Mouse (Mus musculus) myocyte (in vitro differentiated cells): ENCODE data around the gene Tle3. TPM values are rescaled to one million over a fixed set of nuclear protein-coding genes. Genes with fewer than 3 reads are reported as not detected.

ENCODE experiments used
- H3K27me3 ChIP-seq: one replicate; pipeline ENCODE4 v1.6.1; 2011; ENCODE audit not compliant: control insufficient read depth, insufficient read depth, insufficient read length
- H3K36me3 ChIP-seq: one replicate; pipeline ENCODE4 v1.6.1; 2011; ENCODE audit not compliant: control insufficient read depth, insufficient read depth
- H3K4me2 ChIP-seq: one replicate; pipeline ENCODE4 v1.6.1; 2011; ENCODE audit warnings: low read depth, control low read depth
- H3K4me3 ChIP-seq: one replicate; pipeline ENCODE4 v1.5.1; 2011; ENCODE audit warnings: mild to moderate bottlenecking, control low read depth, moderate library complexity
- H3K79me2 ChIP-seq: one replicate; pipeline ENCODE4 v1.6.1; 2011; ENCODE audit not compliant: control insufficient read depth, insufficient read depth
- H3ac ChIP-seq: one replicate; pipeline ENCODE4 v1.6.1; 2011; ENCODE audit not compliant: control insufficient read depth, insufficient read length
- CEBPB ChIP-seq: IDR thresholded peaks from 2 replicates; pipeline ENCODE4 v1.6.1; 2011; ENCODE audit warnings: mild to moderate bottlenecking, moderate library complexity; ENCODE audit not compliant: poor library complexity, insufficient read depth, severe bottlenecking
- E2F4 ChIP-seq: IDR thresholded peaks from one replicate; pipeline ENCODE4 v1.6.1; 2011; ENCODE audit warnings: mild to moderate bottlenecking, control low read depth, moderate library complexity; ENCODE audit not compliant: insufficient read depth
- MAX ChIP-seq: IDR thresholded peaks from one replicate; pipeline ENCODE4 v1.6.1; 2011; ENCODE audit warnings: low read depth, mild to moderate bottlenecking, control low read depth
- MYOD1 ChIP-seq, 3 experiments: IDR thresholded peaks; one replicate each; pipeline ENCODE4 v1.6.1; 2011; ENCODE audit warnings: control low read depth in 2 of 3, low read depth in 2 of 3, mild to moderate bottlenecking in 2 of 3, moderate library complexity in 1 of 3; ENCODE audit not compliant: insufficient read length in 2 of 3, control insufficient read depth in 1 of 3
- MYOG ChIP-seq, 3 experiments: IDR thresholded peaks; one replicate each; pipeline ENCODE4 v1.6.1; 2011; ENCODE audit warnings: control low read depth in 2 of 3, low read depth in 2 of 3, mild to moderate bottlenecking in 2 of 3; ENCODE audit not compliant: insufficient read length in 2 of 3, control insufficient read depth in 1 of 3, insufficient read depth in 1 of 3
- POLR2A ChIP-seq: IDR thresholded peaks from one replicate; pipeline ENCODE4 v1.6.1; 2011; ENCODE audit warnings: low read depth, mild to moderate bottlenecking, control low read depth, moderate library complexity; ENCODE audit not compliant: insufficient read length
- POLR2AphosphoS2 ChIP-seq: IDR thresholded peaks from one replicate; pipeline ENCODE4 v1.6.1; 2011; ENCODE audit warnings: low read depth, control low read depth; ENCODE audit not compliant: insufficient read length
- REST ChIP-seq: IDR thresholded peaks from one replicate; pipeline ENCODE4 v1.6.1; 2011; ENCODE audit warnings: mild to moderate bottlenecking, control low read depth, moderate library complexity; ENCODE audit not compliant: insufficient read depth, insufficient read length
- SRF ChIP-seq: IDR thresholded peaks from one replicate; pipeline ENCODE4 v1.6.1; 2011; ENCODE audit warnings: low read depth; ENCODE audit not compliant: control insufficient read depth, insufficient read length
- TCF12 ChIP-seq: IDR thresholded peaks from one replicate; pipeline ENCODE4 v1.6.1; 2011; ENCODE audit warnings: mild to moderate bottlenecking, control low read depth; ENCODE audit not compliant: poor library complexity, insufficient read depth, severe bottlenecking
- TCF3 ChIP-seq: IDR thresholded peaks from one replicate; pipeline ENCODE4 v1.6.1; 2011; ENCODE audit warnings: low read depth, control low read depth; ENCODE audit not compliant: insufficient read length
- USF1 ChIP-seq: IDR thresholded peaks from one replicate; pipeline ENCODE4 v1.6.1; 2011; ENCODE audit warnings: low read depth, mild to moderate bottlenecking, control low read depth, moderate library complexity
- polyA plus RNA-seq: library from polyadenylated mRNA; unstranded; fragments of >200 nt; fragmentation: generic; extraction: Trizol; gene quantifications from one replicate; pipeline ENCODE4 v1.2.1, GENCODE M21; 2012; ENCODE audit warnings: missing spikeins

Tle3 gene
- polyA plus RNA-seq, 1 experiment = 62.1 TPM

DNA sequence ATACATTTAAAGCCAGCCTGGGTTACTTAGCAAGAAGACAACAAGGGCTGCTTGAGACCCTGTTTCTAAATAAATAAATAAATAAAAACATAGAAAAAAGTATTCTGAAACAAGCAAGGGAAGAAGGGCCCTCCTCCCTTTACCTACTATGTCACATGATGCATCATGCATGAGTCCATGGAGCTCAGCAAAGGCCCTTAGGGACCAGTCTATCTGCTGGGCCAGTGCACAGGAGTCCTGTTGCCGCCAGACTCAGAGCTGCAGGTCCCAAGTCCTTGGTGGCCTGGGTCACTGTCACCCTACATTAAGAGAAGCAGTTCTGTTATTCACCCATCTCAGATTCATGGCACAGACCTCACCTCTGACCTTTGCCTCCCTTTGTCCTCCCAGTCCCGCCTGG lies 61.0 kb downstream of the Tle3 start:
- H3K79me2 ChIP-seq = no peaks in the 10 kb centered on the region
- no peak overlapping the region for H3K4me3 ChIP-seq
- no peak overlapping the region for H3K4me2 ChIP-seq
- TF ChIP-seq MYOG (IDR thresholded peaks at IDR 0.05; ENCODE audit: control insufficient read depth in 1 of 3, insufficient read depth in 1 of 3, insufficient read length in 2 of 3, low read depth in 2 of 3) (no peak), MYOD1 (IDR thresholded peaks at IDR 0.05; ENCODE audit: control insufficient read depth in 1 of 3, insufficient read length in 2 of 3, low read depth in 2 of 3) (no peak)
- no peaks in the 10 kb centered on the region for H3K27me3 ChIP-seq
- no peaks in the 10 kb centered on the region for H3K36me3 ChIP-seq
- H3ac ChIP-seq = no peak overlapping the region

DNA sequence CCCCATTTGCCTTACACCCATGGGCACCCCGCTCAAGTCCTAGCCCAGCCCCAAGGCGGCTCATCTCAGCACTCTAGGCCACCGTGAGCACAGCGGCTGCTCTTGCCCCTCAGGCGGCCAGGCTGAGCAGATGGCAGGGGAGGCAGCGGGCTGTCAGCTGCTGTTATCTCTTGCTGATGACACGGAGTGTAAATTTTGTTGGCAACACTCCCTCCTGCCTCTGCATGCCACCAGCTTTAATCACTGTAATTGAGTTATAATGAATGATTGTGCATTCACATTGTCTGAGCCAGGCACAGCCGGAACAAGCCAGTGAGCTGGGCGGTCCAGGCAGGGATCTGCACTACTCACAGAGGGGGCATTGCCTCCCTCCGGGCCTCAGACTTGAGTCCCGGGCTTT lies 61.9 kb downstream of the Tle3 start:
- TF ChIP-seq CEBPB = peak; percentile 80
- no peak for TF ChIP-seq POLR2AphosphoS2
- no peak for TF ChIP-seq E2F4
- TF ChIP-seq USF1 = no peak
- TF ChIP-seq REST = no peak
- TF ChIP-seq MYOD1 (IDR thresholded peaks at IDR 0.05; ENCODE audit: control insufficient read depth in 1 of 3, insufficient read length in 2 of 3, low read depth in 2 of 3) = peak; percentile 19 to 99 (median 96)
- no peak for TF ChIP-seq SRF
- peak; percentile 44 for TF ChIP-seq POLR2A
- no peak for TF ChIP-seq MAX
- TF ChIP-seq MYOG (IDR thresholded peaks at IDR 0.05; ENCODE audit: control insufficient read depth in 1 of 3, insufficient read depth in 1 of 3, insufficient read length in 2 of 3, low read depth in 2 of 3) = peak; percentile 93 to 99 (median 96)
- TF ChIP-seq TCF12 = peak; percentile 85
- TF ChIP-seq TCF3 = peak; percentile 97
- Histone ChIP-seq H3K4me2 (peak overlapping the region; percentile 69), H3ac (no peak overlapping the region), H3K36me3 (no peaks in the 10 kb centered on the region), H3K79me2 (no peaks in the 10 kb centered on the region), H3K4me3 (no peak overlapping the region), H3K27me3 (no peaks in the 10 kb centered on the region)

DNA sequence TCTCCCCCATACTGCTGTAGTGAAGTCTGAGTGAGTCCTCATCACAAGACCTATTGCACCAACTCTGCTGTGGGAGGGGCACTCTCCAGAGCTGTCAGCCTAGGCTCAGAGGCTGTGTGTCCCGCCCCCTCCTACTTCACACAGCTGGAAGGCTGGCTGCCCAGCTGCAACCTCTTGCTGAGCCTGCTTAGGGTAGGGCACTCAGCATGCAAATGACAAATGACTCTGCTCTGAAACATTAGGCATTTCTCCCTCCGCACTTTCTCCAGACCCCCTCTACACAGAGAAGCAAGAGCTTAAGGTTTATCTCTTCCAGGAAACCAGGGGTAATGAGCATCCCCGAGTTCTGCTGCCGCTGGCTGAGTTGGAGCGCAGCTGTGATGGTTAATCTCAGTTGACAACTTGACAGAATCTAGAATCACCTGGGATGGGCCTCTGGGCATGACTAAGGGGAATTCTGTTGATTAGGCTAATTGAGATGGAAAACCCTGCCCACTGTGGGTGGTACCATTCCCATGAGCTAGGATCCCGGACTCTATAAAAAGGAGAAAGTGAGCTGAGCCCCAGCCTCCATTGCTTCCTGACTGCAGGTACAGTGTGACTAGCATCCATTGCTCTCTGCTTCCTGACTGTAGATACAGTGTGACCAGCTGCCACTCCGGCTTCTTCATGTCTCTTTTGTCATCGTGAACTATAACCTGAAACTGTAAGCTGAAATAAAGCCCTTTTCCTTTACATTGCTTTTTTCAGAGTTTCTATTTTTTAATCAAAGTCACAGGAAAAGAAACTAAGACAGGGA lies 63.2 kb downstream of the Tle3 start:
- no peak for TF ChIP-seq E2F4
- TF ChIP-seq MAX = no peak
- no peak for TF ChIP-seq REST
- TF ChIP-seq USF1 = no peak
- peak; percentile 8 to 62 (median 32) for TF ChIP-seq MYOD1 (IDR thresholded peaks at IDR 0.05; ENCODE audit: control insufficient read depth in 1 of 3, insufficient read length in 2 of 3, low read depth in 2 of 3)
- TF ChIP-seq TCF12 = peak; percentile 0
- peak; percentile 20 for TF ChIP-seq TCF3
- TF ChIP-seq POLR2AphosphoS2 = peak; percentile 66
- TF ChIP-seq SRF = no peak
- peak in 1 of 3 experiments; percentile 67 for TF ChIP-seq MYOG (IDR thresholded peaks at IDR 0.05; ENCODE audit: control insufficient read depth in 1 of 3, insufficient read depth in 1 of 3, insufficient read length in 2 of 3, low read depth in 2 of 3)
- peak; percentile 75 for TF ChIP-seq POLR2A
- TF ChIP-seq CEBPB = 0 out of 2 replicates have a peak, but pooled peaks have one; percentile 29
- Histone ChIP-seq H3K27me3 (no peaks in the 10 kb centered on the region), H3ac (no peak overlapping the region), H3K36me3 (no peaks in the 10 kb centered on the region), H3K79me2 (no peaks in the 10 kb centered on the region), H3K4me2 (peak overlapping the region; percentile 69), H3K4me3 (no peak overlapping the region)

DNA sequence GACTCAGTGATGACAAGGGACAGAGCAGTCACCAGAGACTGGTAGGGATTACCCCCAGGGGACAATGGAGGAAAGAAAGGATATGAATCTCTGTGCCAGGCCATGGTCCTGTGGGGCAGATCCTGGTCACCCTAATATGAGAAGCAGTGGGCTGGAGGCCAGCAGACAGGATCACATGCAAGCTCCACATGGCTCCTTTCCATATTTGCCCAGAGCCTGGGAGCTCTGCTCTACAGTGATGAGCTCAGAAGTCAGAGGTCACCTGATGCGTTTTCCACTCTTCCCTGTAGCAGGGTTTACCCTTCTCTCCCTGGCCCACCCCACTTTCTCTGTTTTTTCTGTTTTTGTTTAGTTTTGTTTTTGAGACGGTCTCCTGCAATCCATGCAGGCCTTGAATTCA lies 63.9 kb downstream of the Tle3 start:
- no peak for TF ChIP-seq MYOG (IDR thresholded peaks at IDR 0.05; ENCODE audit: control insufficient read depth in 1 of 3, insufficient read depth in 1 of 3, insufficient read length in 2 of 3, low read depth in 2 of 3)
- no peak for TF ChIP-seq MAX
- TF ChIP-seq TCF3 = no peak
- TF ChIP-seq CEBPB = no peak
- TF ChIP-seq MYOD1 (IDR thresholded peaks at IDR 0.05; ENCODE audit: control insufficient read depth in 1 of 3, insufficient read length in 2 of 3, low read depth in 2 of 3) = no peak
- TF ChIP-seq TCF12 = no peak
- TF ChIP-seq POLR2A = no peak
- no peak for TF ChIP-seq POLR2AphosphoS2
- peak; percentile 80 for TF ChIP-seq SRF
- TF ChIP-seq USF1 = peak; percentile 65
- TF ChIP-seq E2F4 = no peak
- no peak for TF ChIP-seq REST
- H3ac ChIP-seq = no peak overlapping the region
- no peaks in the 10 kb centered on the region for H3K27me3 ChIP-seq
- H3K4me2 ChIP-seq = peak overlapping the region; percentile 69
- no peaks in the 10 kb centered on the region for H3K36me3 ChIP-seq
- no peaks in the 10 kb centered on the region for H3K79me2 ChIP-seq
- no peak overlapping the region for H3K4me3 ChIP-seq

DNA sequence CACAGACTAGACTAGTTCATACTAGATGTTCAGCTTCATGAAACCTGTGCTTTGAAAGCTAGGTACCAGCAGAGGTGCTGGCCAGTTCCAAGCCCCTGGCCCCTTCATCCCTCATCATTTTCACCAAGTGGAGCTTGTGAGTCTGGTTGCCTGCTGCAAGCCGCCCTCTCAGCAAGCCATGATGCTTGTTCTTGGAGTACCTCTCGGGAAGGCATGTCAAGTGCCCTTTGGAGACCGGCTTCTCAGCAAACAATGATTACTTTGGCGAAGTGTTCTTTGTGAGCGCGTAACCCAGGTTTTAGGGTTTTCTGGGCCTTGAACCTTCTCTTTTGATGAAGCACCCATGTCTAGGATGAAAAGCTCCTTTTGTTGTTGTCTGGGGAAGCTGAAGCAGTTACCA lies 64.6 kb downstream of the Tle3 start:
- Histone ChIP-seq H3K27me3 (no peaks in the 10 kb centered on the region), H3K79me2 (no peaks in the 10 kb centered on the region), H3K4me2 (no peak overlapping the region), H3K36me3 (no peaks in the 10 kb centered on the region), H3K4me3 (no peak overlapping the region), H3ac (no peak overlapping the region)
- TF ChIP-seq MAX (no peak), MYOG (IDR thresholded peaks at IDR 0.05; ENCODE audit: control insufficient read depth in 1 of 3, insufficient read depth in 1 of 3, insufficient read length in 2 of 3, low read depth in 2 of 3) (no peak), USF1 (no peak), REST (no peak), TCF12 (no peak), MYOD1 (IDR thresholded peaks at IDR 0.05; ENCODE audit: control insufficient read depth in 1 of 3, insufficient read length in 2 of 3, low read depth in 2 of 3) (no peak), POLR2AphosphoS2 (no peak), POLR2A (no peak), SRF (no peak), TCF3 (no peak), CEBPB (no peak), E2F4 (no peak)
